14 mouse cellular contexts compared by ENCODE assay signal in genomic region chr12:53292010-53292409, GRCm38 (mm10). TPM values are rescaled to one million over a fixed set of nuclear protein-coding genes. Genes with fewer than 3 reads are reported as not detected.
DNase-seq lines count a peak whose midpoint lies in the region; ATAC-seq and TF ChIP-seq lines count a peak whose summit lies in the region.
"Had no signal": no experiment of that assay in that cellular context is flagged by ENCODE, and none has a peak within 500 bp of the region (broad histone marks: within the 10 kb centered on the region; RNA-seq: fewer than 3 reads in every experiment).

No protein-coding gene starts in this region.

- 0 out of 2 replicates have a peak overlapping the region, but pooled peaks have one; percentile 22 for H3K27ac ChIP-seq in cortical plate, adult 2 months (ENCODE audit: insufficient read depth, low read length)
- peak overlapping the region; percentile 58 for H3K27ac ChIP-seq in forebrain, embryonic 16.5 days (ENCODE audit: low read length)
- H3K27ac ChIP-seq in midbrain, embryonic 11.5 days (ENCODE audit: low read depth, low read length), result peak overlapping the region; percentile 77
- H3K27ac ChIP-seq: kidney, postnatal 0 days had no signal

- no peaks in the 10 kb centered on the region for H3K36me3 ChIP-seq in forebrain, embryonic 16.5 days (ENCODE audit: control insufficient read depth, insufficient read depth)
- no peaks in the 10 kb centered on the region for H3K36me3 ChIP-seq in midbrain, embryonic 11.5 days (ENCODE audit: control insufficient read depth, insufficient read depth, low read length)
- H3K36me3 ChIP-seq: stomach, embryonic 15.5 days had no signal

- peak; percentile 34 for DNase-seq in embryo, embryonic 11 days
- DNase-seq in embryo, embryonic 10 days (ENCODE audit: low spot score), result no peak
- DNase-seq in midbrain, embryonic 11.5 days (ENCODE audit: low spot score, missing footprints), result no peak
- no peak for DNase-seq in gastrocnemius, postnatal 10 days
- no peak for DNase-seq in frontal cortex, postnatal 36 days (ENCODE audit: low spot score in 2 of 2)
- DNase-seq in layer of hippocampus, postnatal 25 days (ENCODE audit: extremely low spot score in 1 of 2, low spot score in 1 of 2), result no peak
- DNase-seq: adrenal gland, adult 2 months; cerebellum, adult 9-10 months had no signal

- TF ChIP-seq CTCF in cortical plate, adult 2 months (IDR thresholded peaks at IDR 0.05; ENCODE audit: extremely low read depth, insufficient read depth, low read length), result no peak

- H3K4me1 ChIP-seq in cortical plate, adult 2 months (ENCODE audit: control insufficient read depth, insufficient read depth, low read length), result no peaks in the 10 kb centered on the region
- H3K4me1 ChIP-seq in forebrain, embryonic 16.5 days (replicated peaks; ENCODE audit: control insufficient read depth, insufficient read depth, low read length), result peaks cover 15% of the 10 kb centered on the region
- H3K4me1 ChIP-seq in midbrain, embryonic 11.5 days (ENCODE audit: control insufficient read depth, insufficient read depth, low read length), result peaks cover 22% of the 10 kb centered on the region

- H3K4me2 ChIP-seq in forebrain, embryonic 16.5 days (ENCODE audit: low read length), result peak overlapping the region; percentile 32
- H3K4me2 ChIP-seq in midbrain, embryonic 11.5 days, result peak overlapping the region; percentile 26; the same call in 1 of the 2 replicates
- H3K4me2 ChIP-seq: stomach, embryonic 15.5 days had no signal

- no peaks in the 10 kb centered on the region for H3K27me3 ChIP-seq in forebrain, embryonic 16.5 days (replicated peaks; ENCODE audit: control insufficient read depth, insufficient read depth, low read length)
- no peaks in the 10 kb centered on the region for H3K27me3 ChIP-seq in midbrain, embryonic 11.5 days (ENCODE audit: control insufficient read depth, insufficient read depth, low read length)
- H3K27me3 ChIP-seq: stomach, embryonic 15.5 days had no signal

- WGBS in forebrain, embryonic 16.5 days, result 12% methylated on average over 8 of the region's 8 CpGs
- 70% methylated on average over 8 of the region's 8 CpGs for WGBS in midbrain, embryonic 11.5 days

- no peaks in the 10 kb centered on the region for H3K9me3 ChIP-seq in forebrain, embryonic 16.5 days (ENCODE audit: control insufficient read depth, low read length)
- H3K9me3 ChIP-seq in midbrain, embryonic 11.5 days (ENCODE audit: control insufficient read depth, low read length), result no peaks in the 10 kb centered on the region
- H3K9me3 ChIP-seq: stomach, embryonic 15.5 days had no signal

- peak overlapping the region; percentile 29; the same call in 1 of the 2 replicates for H3K9ac ChIP-seq in forebrain, embryonic 16.5 days (replicated peaks; ENCODE audit: low read depth, low read length)
- H3K9ac ChIP-seq in midbrain, embryonic 11.5 days (ENCODE audit: low read length), result peak overlapping the region; percentile 6; the same call in 1 of the 2 replicates
- H3K9ac ChIP-seq: stomach, embryonic 15.5 days had no signal

- peak; percentile 51; the same call in 1 of the 2 replicates for ATAC-seq in forebrain, embryonic 16.5 days
- no peak for ATAC-seq in midbrain, embryonic 11.5 days (ENCODE audit: low FRiP score)

- no peak overlapping the region for H3K4me3 ChIP-seq in cortical plate, adult 2 months (ENCODE audit: insufficient read depth, low read length)
- H3K4me3 ChIP-seq in forebrain, embryonic 16.5 days (replicated peaks; ENCODE audit: low read length), result no peak overlapping the region
- no peak overlapping the region for H3K4me3 ChIP-seq in midbrain, embryonic 11.5 days (ENCODE audit: low read depth, low read length)
- H3K4me3 ChIP-seq: stomach, embryonic 15.5 days had no signal

- TF ChIP-seq POLR2A in cortical plate, adult 2 months (IDR thresholded peaks at IDR 0.05; ENCODE audit: extremely low read depth, insufficient read depth, low read length), result no peak

RNA-seq across cellular contexts. Expression of gene Npas3, which starts 43.5 kb away (rescaled TPM):
- 7.9 and 8.6 TPM in 2 replicates for polyA plus RNA-seq in cortical plate, adult 2 months (2012; rRNA removed)
- polyA plus RNA-seq in forebrain, embryonic 16.5 days (2015; fragmentation: Nextera tagmentation; extraction: Ambion mirVana), result 17.7 and 17.9 TPM in 2 replicates
- 17.7 and 19.5 TPM in 2 replicates for polyA plus RNA-seq in midbrain, embryonic 11.5 days (2014; fragmentation: Nextera tagmentation; extraction: Ambion mirVana)
- 1 to 10 TPM; 2.6 to 4.8 TPM for total RNA-seq in gastrocnemius, postnatal 10 days (2021)
- 10 to 100 TPM; 26.4 to 37.1 TPM for total RNA-seq in layer of hippocampus, postnatal 25 days (2021)
- total RNA-seq: liver, adult 2 months; megakaryocyte progenitor cell, adult 5-6 weeks had no signal

Comparison
In these comparisons a context has a peak if more than half of its experiments do, and no peak if none do; other contexts are left out.
1. H3K27ac ChIP-seq: peak in every context shown above with its lines; median percentile 77 in midbrain, embryonic 11.5 days; 58 in forebrain, embryonic 16.5 days; 22 in cortical plate, adult 2 months.